Mouse (Mus musculus) kidney, postnatal 0 days (tissue): Measurements from ENCODE around the gene Timm8a2. TPM values are rescaled to one million over a fixed set of nuclear protein-coding genes. Genes with fewer than 3 reads are reported as not detected.

Source experiments
- ATAC-seq: fragments of 200-750 bp; cut with Nextera tagmentation; replicated peaks from 2 replicates; pipeline ENCODE4 v1.8.0; 2017; ENCODE audit warnings: low read depth, moderate number of reproducible peaks, moderate TSS enrichment, moderate library complexity; ENCODE audit not compliant: low FRiP score
- DNase-seq: peaks from one replicate; pipeline ENCODE4 v3.0.0-alpha.2; 2016; ENCODE audit warnings: low spot score
- H3K27ac ChIP-seq: fragments of 300-500 bp; sonication (generic); 2 replicates; pipeline ENCODE4 v1.5.1; 2014; ENCODE audit warnings: mild to moderate bottlenecking
- H3K27me3 ChIP-seq: fragments of 300-500 bp; sonication (generic); 2 replicates; pipeline ENCODE4 v1.6.1; 2014; ENCODE audit warnings: low read length, mixed read lengths; ENCODE audit not compliant: insufficient read depth
- H3K36me3 ChIP-seq: fragments of 300-500 bp; sonication (generic); 2 replicates; pipeline ENCODE4 v1.6.1; 2014; ENCODE audit warnings: low read length, mixed read lengths; ENCODE audit not compliant: insufficient read depth
- H3K4me1 ChIP-seq: fragments of 300-500 bp; sonication (generic); replicated peaks from 2 replicates; pipeline ENCODE4 v1.6.1; 2014; ENCODE audit warnings: antibody characterized with exemption, low read length, mixed read lengths; ENCODE audit not compliant: insufficient read depth
- H3K4me2 ChIP-seq: fragments of 300-500 bp; sonication (generic); 2 replicates; pipeline ENCODE4 v1.6.1; 2014; ENCODE audit warnings: mild to moderate bottlenecking, low read length, moderate library complexity, mixed read lengths
- H3K4me3 ChIP-seq: fragments of 300-500 bp; sonication (generic); replicated peaks from 2 replicates; pipeline ENCODE4 v1.5.1; 2014; ENCODE audit warnings: low read depth, low read length
- H3K9ac ChIP-seq: fragments of 300-500 bp; sonication (generic); 2 replicates; pipeline ENCODE4 v1.6.1; 2014; ENCODE audit warnings: low read depth, low read length
- H3K9me3 ChIP-seq: fragments of 300-500 bp; sonication (generic); replicated peaks from 2 replicates; pipeline ENCODE4 v1.6.1; 2016; ENCODE audit warnings: low read length, inconsistent platforms, mixed read lengths
- CTCF ChIP-seq: IDR thresholded peaks from 2 replicates; pipeline ENCODE4 v1.5.1; 2016; ENCODE audit warnings: antibody characterized with exemption, low read depth, mild to moderate bottlenecking, moderate library complexity
- WGBS: fragments of 180-500 bp; shearing (Covaris S2); extraction: QIAGEN DNeasy Blood & Tissue Kit; methylation state at CpG from one replicate; pipeline ENCODE4 v1.1.7; 2014; 5-methylcytosine and 5-hydroxymethylcytosine counted together
- polyA plus RNA-seq: library from polyadenylated mRNA; unstranded; fragments of >200 nt; fragmentation: Nextera tagmentation; extraction: Ambion mirVana; gene quantifications from 2 replicates; pipeline ENCODE4 v1.2.1, GENCODE M21; 2015

Gene Timm8a2
- polyA plus RNA-seq, 1 experiment from 2014 or later, result not detected

DNA sequence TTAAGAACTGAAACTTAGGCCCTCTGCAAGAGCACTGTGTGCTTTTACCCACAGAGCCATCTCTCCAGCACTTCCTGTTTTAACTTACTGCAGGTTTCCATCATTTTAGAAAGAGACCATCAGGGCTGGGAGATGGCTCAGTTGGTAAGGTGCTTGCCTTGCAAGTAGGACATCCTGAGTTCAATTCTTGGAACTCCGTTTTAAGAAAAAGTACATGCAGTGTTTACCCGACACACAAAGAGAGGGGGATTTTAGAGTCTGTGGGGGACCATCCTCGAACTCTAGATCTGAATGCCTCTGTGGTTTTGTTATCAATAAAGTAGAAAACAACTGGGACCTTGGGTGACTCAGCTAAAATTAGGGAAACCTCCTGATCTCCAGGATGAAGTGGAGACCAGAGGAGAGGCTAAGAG lies 6.9 kb downstream of the Timm8a2 start:
- WGBS, result 94% methylated on average over 3 of the region's 3 CpGs
- no peak for TF ChIP-seq CTCF
- H3K4me1 ChIP-seq, result no peaks in the 10 kb centered on the region
- H3K4me3 ChIP-seq, result no peak overlapping the region
- H3K9me3 ChIP-seq, result no peaks in the 10 kb centered on the region
- H3K9ac ChIP-seq, result no peak overlapping the region
- no peak overlapping the region for H3K27ac ChIP-seq
- DNase-seq (no peak), ATAC-seq (no peak)
- H3K36me3 ChIP-seq, result no peaks in the 10 kb centered on the region
- H3K4me2 ChIP-seq, result no peak overlapping the region
- H3K27me3 ChIP-seq, result no peaks in the 10 kb centered on the region

DNA sequence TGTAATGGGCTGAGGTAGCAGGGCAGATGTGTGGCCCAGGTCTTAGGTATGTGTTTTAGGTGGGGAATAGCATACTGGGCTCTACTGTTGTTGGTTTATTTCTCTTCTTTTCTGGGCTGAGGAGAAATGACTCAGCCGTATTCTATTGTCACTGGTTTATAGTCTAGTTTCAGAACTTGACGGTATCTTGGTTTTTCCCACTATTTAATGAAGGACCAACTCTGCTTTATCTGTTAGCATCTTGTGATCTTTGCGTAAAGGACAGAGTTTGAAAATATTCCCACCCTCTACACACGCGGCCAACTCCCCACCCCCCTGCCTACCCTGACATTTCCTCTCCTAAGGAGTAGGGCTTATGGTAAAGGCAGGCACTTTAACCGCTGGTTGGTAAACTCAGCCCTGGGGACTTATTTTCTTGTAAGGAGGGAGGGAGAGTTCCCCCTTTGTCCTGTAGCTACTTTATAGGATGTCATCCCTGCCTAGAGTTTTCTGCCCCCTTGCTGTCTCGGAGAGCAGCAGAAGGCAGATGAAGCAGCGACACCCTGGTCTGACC lies 7.7 kb downstream of the Timm8a2 start:
- WGBS, result 77% methylated on average over 8 of the region's 8 CpGs
- Histone ChIP-seq H3K4me2 (no peak overlapping the region), H3K27ac (no peak overlapping the region), H3K27me3 (no peaks in the 10 kb centered on the region), H3K36me3 (no peaks in the 10 kb centered on the region), H3K4me3 (no peak overlapping the region), H3K9ac (no peak overlapping the region), H3K4me1 (no peaks in the 10 kb centered on the region), H3K9me3 (no peaks in the 10 kb centered on the region)
- TF ChIP-seq CTCF, result no peak
- DNase-seq (no peak), ATAC-seq (no peak)

DNA sequence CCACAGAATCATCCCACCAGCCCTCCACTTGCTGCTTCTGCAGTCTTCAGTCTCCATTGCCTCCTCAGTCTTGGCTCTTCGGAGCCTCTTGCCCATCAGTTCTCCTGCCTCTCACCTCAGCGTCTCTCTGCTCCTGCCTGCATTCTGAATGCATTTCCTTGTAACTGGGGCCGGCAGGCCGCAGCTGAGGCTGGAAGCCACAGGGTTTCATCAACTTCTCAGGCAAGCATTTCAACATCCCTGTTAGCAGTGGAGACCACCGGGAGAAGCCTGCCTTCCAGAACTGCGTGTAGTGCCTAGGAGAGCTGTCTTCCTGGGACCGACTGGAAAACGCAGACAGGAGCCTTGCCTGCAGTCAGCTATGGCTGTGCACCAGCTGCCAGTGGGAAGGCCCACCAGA lies 13.3 kb downstream of the Timm8a2 start:
- H3K9ac ChIP-seq, result no peak overlapping the region
- ATAC-seq, result no peak

DNA sequence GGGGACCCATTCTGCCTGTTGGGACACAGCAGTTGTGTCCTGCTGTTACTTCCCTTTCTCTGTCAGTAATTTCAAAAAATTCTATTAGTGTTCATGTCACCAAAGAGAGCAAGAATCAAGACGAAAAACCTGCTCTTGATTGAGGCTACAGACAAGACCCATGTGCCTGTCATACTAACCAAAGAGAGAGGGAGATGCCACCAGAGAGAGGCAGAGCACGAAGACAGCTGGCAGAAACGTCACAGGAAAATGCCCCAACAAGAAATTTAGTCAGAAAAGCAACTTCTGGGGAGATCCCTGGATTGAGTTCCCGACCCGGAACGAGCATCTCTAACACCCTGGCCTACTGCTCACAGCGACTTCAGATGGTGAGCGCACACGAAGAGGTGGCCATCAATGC lies 14.3 kb downstream of the Timm8a2 start:
- no peaks in the 10 kb centered on the region for H3K9me3 ChIP-seq
- WGBS, result 86% methylated on average over 9 of the region's 9 CpGs

More for the DNA sequence above, 13.3 kb downstream of the Timm8a2 start:
- Histone ChIP-seq H3K4me1 (no peaks in the 10 kb centered on the region), H3K27ac (no peak overlapping the region), H3K9me3 (no peaks in the 10 kb centered on the region), H3K36me3 (no peaks in the 10 kb centered on the region), H3K4me2 (no peak overlapping the region), H3K4me3 (no peak overlapping the region), H3K27me3 (no peaks in the 10 kb centered on the region)
- DNase-seq, result no peak
- TF ChIP-seq CTCF, result no peak
- WGBS, result 90% methylated on average over 8 of the region's 8 CpGs

DNA sequence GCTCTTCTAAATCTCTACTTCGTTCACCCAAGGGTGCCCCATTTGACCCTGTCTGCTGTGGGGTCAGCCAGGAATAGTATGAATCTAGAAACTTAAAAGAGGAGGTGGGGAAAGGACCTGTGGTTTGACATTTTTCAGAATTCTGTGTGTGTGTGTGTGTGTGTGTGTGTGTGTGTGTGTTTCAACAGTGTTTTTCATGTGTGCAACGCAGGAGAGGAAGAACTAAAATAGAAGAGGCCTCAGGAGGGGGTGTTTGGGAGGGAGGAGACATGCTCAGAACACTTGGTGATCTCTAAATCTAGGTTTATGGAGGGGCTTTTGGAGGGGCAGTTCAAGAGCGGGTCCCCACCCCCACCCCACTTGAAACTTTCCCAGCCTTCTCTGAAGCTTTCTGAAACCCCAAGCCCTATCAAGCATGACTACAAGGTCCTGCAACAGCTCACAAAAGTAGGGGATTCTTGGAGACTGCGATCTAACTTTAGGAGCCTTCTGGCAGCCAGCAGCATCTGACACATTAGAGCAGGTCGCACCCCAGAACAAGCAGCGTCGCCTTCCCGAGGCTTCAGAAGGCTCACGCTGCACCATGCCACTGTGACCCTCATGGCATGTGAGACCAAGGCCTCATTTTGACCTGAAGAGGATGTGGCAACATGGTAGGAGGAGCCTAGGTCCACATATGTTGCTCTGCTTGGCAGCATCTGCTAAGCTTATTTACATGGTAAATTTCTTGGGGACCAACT lies 18.6 kb downstream of the Timm8a2 start:
- no peak for DNase-seq
- Histone ChIP-seq H3K4me2 (no peak overlapping the region), H3K27me3 (no peaks in the 10 kb centered on the region), H3K4me3 (no peak overlapping the region), H3K4me1 (no peaks in the 10 kb centered on the region), H3K9ac (no peak overlapping the region), H3K36me3 (no peaks in the 10 kb centered on the region), H3K9me3 (no peaks in the 10 kb centered on the region), H3K27ac (no peak overlapping the region)
- WGBS, result 75% methylated on average over 9 of the region's 9 CpGs
- no peak for TF ChIP-seq CTCF
- ATAC-seq, result no peak

More for the DNA sequence above, 14.3 kb downstream of the Timm8a2 start:
- no peaks in the 10 kb centered on the region for H3K36me3 ChIP-seq
- H3K9ac ChIP-seq, result no peak overlapping the region
- H3K27me3 ChIP-seq, result no peaks in the 10 kb centered on the region
- no peak overlapping the region for H3K4me3 ChIP-seq
- H3K27ac ChIP-seq, result no peak overlapping the region
- H3K4me1 ChIP-seq, result no peaks in the 10 kb centered on the region
- H3K4me2 ChIP-seq, result no peak overlapping the region
- DNase-seq (no peak), ATAC-seq (no peak)
- no peak for TF ChIP-seq CTCF

DNA sequence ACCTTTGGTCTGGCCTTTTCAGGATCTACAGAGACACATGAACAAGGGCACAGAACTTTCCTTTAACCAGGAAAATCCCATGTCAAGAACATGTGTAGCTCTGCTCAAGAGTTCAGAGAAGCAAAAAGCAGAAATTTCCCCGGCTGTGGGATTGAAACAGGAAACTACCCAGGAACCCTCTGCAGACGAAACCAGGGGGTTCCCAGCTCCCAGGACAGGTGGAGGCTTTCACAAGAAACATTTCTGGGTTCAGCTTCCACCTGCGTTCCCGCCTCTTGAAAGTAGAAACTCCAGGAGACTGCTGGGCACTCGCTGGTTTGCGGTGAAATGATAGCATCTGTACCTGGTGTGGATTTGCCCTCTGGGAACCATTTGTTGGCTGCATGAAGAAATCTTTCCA lies 22.4 kb downstream of the Timm8a2 start:
- no peak for TF ChIP-seq CTCF
- DNase-seq (no peak), ATAC-seq (no peak)
- Histone ChIP-seq H3K4me1 (no peaks in the 10 kb centered on the region), H3K9me3 (no peaks in the 10 kb centered on the region), H3K9ac (no peak overlapping the region), H3K27ac (no peak overlapping the region), H3K36me3 (no peaks in the 10 kb centered on the region), H3K4me3 (no peak overlapping the region), H3K27me3 (no peaks in the 10 kb centered on the region), H3K4me2 (no peak overlapping the region)
- WGBS, result 74% methylated on average over 6 of the region's 6 CpGs
